Mouse (Mus musculus) cerebellum, adult 9-11 months (tissue): Measurements from ENCODE around the gene Gata1.
A peak's percentile ranks its signal among the peaks of the same experiment; 100 is the strongest.
"Not testable (repeated sequence)": the region's sequence is repeated elsewhere in the genome, so short reads cannot be mapped to it uniquely, and the experiment has no call there.

ENCODE experiments used
- DNase-seq: peaks from one replicate; pipeline ENCODE4 v3.0.0; 2022

Gene Gata1

GRCm38 (mm10) chrX:7963829-7964626, 13.8 kb downstream of the Gata1 start:
- no peak for DNase-seq

- no peak for DNase-seq
Measured at GRCm38 (mm10) chrX:7958868-7959267, 19.0 kb downstream of the Gata1 start.

DNA sequence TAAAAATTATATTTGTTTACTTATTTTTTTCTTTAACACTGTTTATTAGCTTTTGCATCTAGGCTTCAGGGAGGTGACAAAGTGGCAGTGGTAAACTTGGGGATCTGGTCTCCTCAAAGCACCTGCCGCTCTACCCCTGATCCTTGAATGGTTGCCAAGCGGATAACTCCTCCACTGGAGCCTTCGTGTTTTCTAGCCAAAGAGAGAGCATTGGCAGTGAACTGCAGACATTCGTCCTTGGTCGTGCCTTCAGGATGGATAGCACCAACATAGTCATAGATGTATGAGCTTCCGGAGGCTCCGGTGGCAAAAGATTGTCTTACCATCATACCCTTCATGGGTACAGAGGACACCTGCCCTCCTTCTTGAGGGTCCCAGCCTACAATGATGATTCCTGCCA, 27.8 kb downstream of the Gata1 start:
- no peak for DNase-seq

GRCm38 (mm10) chrX:7947900-7948492, 29.9 kb downstream of the Gata1 start:
- DNase-seq: peak; percentile 97

DNA sequence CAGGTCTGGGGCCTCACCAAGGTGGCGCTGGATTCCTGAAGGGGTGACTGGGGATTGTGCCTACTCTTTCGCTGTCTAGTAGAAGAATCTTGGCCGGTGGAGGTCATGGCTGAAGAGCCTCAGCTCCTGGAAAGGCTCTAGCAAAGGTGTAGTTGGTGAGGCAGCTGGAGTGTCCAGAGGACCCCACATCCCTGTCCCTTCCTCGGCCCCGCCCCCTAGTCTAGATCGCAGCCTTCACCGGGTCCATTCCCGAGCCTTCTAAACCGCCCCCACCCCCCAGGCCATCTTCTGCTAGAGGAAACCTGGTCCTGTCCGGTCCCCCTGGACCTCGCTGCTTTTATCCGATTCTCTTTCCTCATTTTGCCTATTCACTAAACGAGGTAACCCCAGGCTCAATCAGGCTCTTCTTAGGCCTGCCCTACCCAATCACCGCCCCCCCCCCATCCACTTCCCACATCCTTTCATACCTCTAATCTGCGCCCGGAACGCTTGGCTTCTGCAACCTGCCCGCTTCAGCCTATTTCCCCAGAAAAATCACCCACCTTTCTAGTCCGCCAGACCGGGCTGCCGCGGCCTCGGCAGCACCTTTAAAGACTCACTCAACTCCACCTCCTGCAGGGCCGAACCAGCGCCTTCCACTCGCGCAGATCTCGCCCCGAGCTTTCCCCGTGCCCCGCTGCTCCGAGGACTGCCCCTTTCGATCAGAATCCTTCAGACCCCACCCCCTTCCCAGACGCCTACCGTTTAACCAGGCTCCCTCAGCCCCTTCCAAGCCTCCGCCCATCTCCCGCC, 30.6 kb downstream of the Gata1 start, which contains the start of gene Hdac6:
Gene Hdac6 (minus strand): TSS at position 782 of the 792 bp plus-strand sequence.
- peak; percentile 50 for DNase-seq

DNA sequence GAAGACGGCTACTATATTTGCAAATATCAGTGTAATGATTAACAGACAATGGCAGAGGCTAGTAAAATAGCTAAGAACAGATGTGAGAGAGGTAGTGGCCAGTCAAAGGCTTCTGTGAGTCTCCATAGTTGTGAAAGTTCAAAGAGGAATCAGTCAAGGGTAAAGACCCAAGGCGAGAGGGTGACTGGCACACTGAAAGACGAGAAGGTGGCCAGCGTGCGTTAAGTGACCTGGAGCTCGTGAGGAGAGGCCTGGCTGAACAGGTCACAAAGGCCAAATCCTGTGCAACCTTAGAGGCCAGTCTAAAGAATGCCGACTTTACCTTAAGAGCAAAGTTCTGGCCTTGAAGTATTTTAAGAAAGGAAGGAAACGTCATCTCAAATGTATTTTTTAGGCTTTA, 32.3 kb downstream of the Gata1 start:
- no peak for DNase-seq

DNA sequence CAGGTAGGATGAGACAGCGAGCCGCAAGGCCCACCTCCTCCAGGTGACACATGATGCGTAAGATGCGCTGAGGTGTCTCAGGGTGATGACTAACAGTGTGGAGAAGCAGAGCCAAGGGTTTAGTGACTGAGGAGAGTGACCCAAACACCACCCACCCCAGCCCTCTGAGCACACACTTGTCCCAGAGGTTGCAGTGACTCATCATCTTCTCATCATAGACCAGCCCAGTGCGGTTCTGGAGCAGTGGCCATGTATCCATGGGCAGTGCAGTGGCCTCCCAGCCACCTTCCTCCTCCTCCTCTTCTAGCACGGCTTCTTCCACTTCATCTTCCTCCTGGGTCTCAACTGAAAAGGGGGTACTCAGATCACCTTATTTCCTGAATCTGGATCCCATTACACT, 40.2 kb downstream of the Gata1 start:
- no peak for DNase-seq

DNA sequence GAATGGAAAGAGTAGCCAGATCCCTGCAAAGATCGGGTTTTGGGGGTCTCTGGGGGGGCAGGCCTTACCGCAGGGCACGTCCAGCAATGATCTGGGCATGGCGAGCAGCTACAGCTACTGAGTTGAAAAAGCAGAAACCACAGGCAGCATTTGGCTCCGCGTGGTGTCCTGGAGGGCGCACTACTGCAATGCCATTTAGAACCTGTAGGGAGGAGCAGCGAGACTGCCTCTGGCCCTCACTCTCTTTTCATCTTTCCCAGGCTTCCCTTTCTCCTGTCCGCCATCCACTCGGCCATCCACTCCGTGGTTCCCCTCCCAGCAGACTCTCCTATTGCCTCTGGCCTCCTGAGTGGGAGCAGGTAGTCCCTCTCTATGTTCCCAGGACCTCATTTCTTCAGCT, 41.0 kb downstream of the Gata1 start:
- DNase-seq: no peak

GRCm38 (mm10) chrX:7928270-7928790, 49.5 kb downstream of the Gata1 start, which contains the start of gene Eras:
Gene Eras, minus strand, starts transcription at chrX:7928607.
- no peak for DNase-seq

DNA sequence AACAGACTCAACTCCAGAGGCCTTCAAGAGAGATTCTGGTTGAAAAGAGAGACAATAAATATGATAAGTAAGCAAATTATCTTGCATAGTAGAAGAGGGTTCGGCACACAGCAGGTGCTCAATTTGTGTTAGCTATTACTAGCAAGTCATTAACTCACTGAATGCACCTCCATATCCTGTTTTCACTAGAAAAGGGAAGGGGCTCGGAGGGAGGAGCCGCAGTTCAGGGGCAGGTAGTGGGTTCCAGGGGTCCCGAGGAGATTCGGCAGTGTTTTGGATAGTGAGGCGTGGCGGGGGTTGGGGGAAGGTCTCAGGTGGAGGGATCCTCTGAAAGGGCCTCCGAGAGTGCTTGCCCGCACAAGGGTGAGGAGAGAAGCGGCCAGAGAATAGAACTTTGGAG, 50.8 kb downstream of the Gata1 start:
- DNase-seq: no peak

GRCm38 (mm10) chrX:7926266-7926665, 51.6 kb downstream of the Gata1 start:
- no peak for DNase-seq

- DNase-seq: peak; percentile 40
Measured at GRCm38 (mm10) chrX:7922032-7922431, 55.8 kb downstream of the Gata1 start.

- DNase-seq: peak; percentile 75
Measured at GRCm38 (mm10) chrX:7919601-7920383, 58.1 kb downstream of the Gata1 start, which contains the start of gene Pcsk1n. Gene Pcsk1n, plus strand, starts transcription at chrX:7919822.

- DNase-seq: not testable (repeated sequence)
Measured at GRCm38 (mm10) chrX:7917960-7918359, 59.9 kb downstream of the Gata1 start.

- DNase-seq: not testable (repeated sequence)
Measured at GRCm38 (mm10) chrX:7915669-7916068, 62.2 kb downstream of the Gata1 start.

DNA sequence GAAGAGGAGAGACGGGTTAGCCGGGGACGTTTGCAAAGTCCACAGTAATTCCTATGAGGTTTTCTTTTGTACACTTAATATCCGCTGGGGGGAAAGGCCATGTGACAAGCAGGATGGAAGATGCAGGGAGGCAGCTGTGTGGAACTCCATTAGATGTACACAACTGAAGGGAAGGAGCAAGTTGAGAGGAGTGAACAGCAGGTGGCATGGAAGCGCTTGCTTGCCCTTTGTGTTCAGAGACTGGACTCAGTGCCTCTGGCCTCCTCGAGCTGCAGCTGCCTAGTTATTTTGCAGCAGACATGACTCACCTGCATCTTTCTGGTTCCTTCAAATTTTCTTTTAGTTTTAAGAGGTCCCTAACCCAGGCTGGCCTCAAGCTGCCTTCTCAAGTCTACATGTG, 67.4 kb downstream of the Gata1 start:
- no peak for DNase-seq
